Mouse (Mus musculus) MEL (cell line): Measurements from ENCODE around the gene St13. TPM values are rescaled to one million over a fixed set of nuclear protein-coding genes. Genes with fewer than 3 reads are reported as not detected.

Experiments used
- DNase-seq: peaks from one replicate; pipeline ENCODE4 v3.0.0; 2011; ENCODE audit warnings: low read depth, low spot score
- H3K27ac ChIP-seq: 2 replicates; pipeline ENCODE4 v1.5.1; 2012; ENCODE audit warnings: low read depth, mild to moderate bottlenecking, control low read depth, low read length, moderate library complexity; ENCODE audit not compliant: control insufficient read depth
- H3K27me3 ChIP-seq, 2 experiments: fragments of 150-350 bp in 1 of 2; sonication (generic) in 1 of 2; 2 replicates each; pipeline ENCODE4 v1.6.1; 2012; ENCODE audit warnings: low read length in 2 of 2, mild to moderate bottlenecking in 2 of 2, improper control_type of control experiment in 1 of 2, moderate library complexity in 1 of 2; ENCODE audit not compliant: insufficient read depth in 2 of 2, control insufficient read depth in 1 of 2
- H3K36me3 ChIP-seq, 2 experiments: 2 replicates each; pipeline ENCODE4 v1.6.1; 2012 to 2014; ENCODE audit warnings: low read length in 2 of 2, improper control_type of control experiment in 1 of 2, inconsistent platforms in 1 of 2, mild to moderate bottlenecking in 1 of 2; ENCODE audit not compliant: insufficient read depth in 2 of 2, control insufficient read depth in 1 of 2
- H3K4me1 ChIP-seq, 2 experiments: fragments of 150-350 bp in 1 of 2; sonication (generic) in 1 of 2; 2 replicates each; pipeline ENCODE4 v1.6.1; 2012; ENCODE audit warnings: low read length in 2 of 2, improper control_type of control experiment in 1 of 2, mild to moderate bottlenecking in 1 of 2; ENCODE audit not compliant: insufficient read depth in 2 of 2, control insufficient read depth in 1 of 2
- H3K4me3 ChIP-seq, 2 experiments: fragments of 150-350 bp in 1 of 2; sonication (generic) in 1 of 2; 2 replicates each; pipeline ENCODE4 v1.5.1; 2012; ENCODE audit warnings: low read depth in 2 of 2, low read length in 2 of 2, mild to moderate bottlenecking in 2 of 2, moderate library complexity in 2 of 2, control low read depth in 1 of 2, improper control_type of control experiment in 1 of 2; ENCODE audit not compliant: control insufficient read depth in 1 of 2, insufficient read depth in 1 of 2
- H3K79me2 ChIP-seq: 2 replicates; pipeline ENCODE4 v1.6.1; 2012; ENCODE audit warnings: mild to moderate bottlenecking, low read length, moderate library complexity; ENCODE audit not compliant: control insufficient read depth, poor library complexity, insufficient read depth
- H3K9ac ChIP-seq: 2 replicates; pipeline ENCODE4 v1.6.1; 2012; ENCODE audit warnings: low read depth, mild to moderate bottlenecking, control low read depth, low read length, moderate library complexity; ENCODE audit not compliant: control insufficient read depth, poor library complexity, severe bottlenecking
- H3K9me3 ChIP-seq: fragments of 150-350 bp; sonication (generic); replicated peaks from 2 replicates; pipeline ENCODE4 v1.6.1; 2012; ENCODE audit warnings: mild to moderate bottlenecking, low read length, improper control_type of control experiment, moderate library complexity; ENCODE audit not compliant: insufficient read depth
- BHLHE40 ChIP-seq: IDR thresholded peaks from 2 replicates; pipeline ENCODE4 v1.6.1; 2012; ENCODE audit warnings: low read depth, mild to moderate bottlenecking, inconsistent platforms, low read length, improper control_type of control experiment, borderline replicate concordance
- CTCF ChIP-seq, 3 experiments: IDR thresholded peaks in 2 of 3; conservative IDR thresholded peaks in 1 of 3; 2 replicates each; pipeline ENCODE4 v1.5.1; 2011 to 2012; ENCODE audit warnings: low read length in 3 of 3, low read depth in 2 of 3, mild to moderate bottlenecking in 2 of 3, improper control_type of control experiment in 1 of 3, inconsistent platforms in 1 of 3, mixed read lengths in 1 of 3, moderate library complexity in 1 of 3; ENCODE audit not compliant: control insufficient read depth in 1 of 3, insufficient read depth in 1 of 3, poor library complexity in 1 of 3, severe bottlenecking in 1 of 3
- E2F4 ChIP-seq: IDR thresholded peaks from 2 replicates; pipeline ENCODE4 v1.6.1; 2011; ENCODE audit warnings: low read depth, low read length, improper control_type of control experiment, borderline replicate concordance
- ELF1 ChIP-seq: IDR thresholded peaks from 2 replicates; pipeline ENCODE4 v1.6.1; 2014; ENCODE audit warnings: low read depth, mild to moderate bottlenecking, inconsistent platforms, low read length, improper control_type of control experiment, moderate library complexity
- EP300 ChIP-seq, 2 experiments: IDR thresholded peaks; 2 replicates each; pipeline ENCODE4 v1.6.1; 2011; ENCODE audit warnings: improper control_type of control experiment in 2 of 2, low read length in 2 of 2, low read depth in 1 of 2, mild to moderate bottlenecking in 1 of 2
- MEF2A ChIP-seq: IDR thresholded peaks from 2 replicates; pipeline ENCODE4 v1.6.1; 2014; ENCODE audit warnings: low read depth, mild to moderate bottlenecking, inconsistent platforms, low read length, improper control_type of control experiment; ENCODE audit not compliant: poor library complexity, insufficient replicate concordance, severe bottlenecking; ENCODE audit errors: extremely low read depth
- MXI1 ChIP-seq: IDR thresholded peaks from 2 replicates; pipeline ENCODE4 v1.6.1; 2011; ENCODE audit warnings: mild to moderate bottlenecking, low read depth, low read length, improper control_type of control experiment
- MYB ChIP-seq: IDR thresholded peaks from 2 replicates; pipeline ENCODE4 v1.6.1; 2011; ENCODE audit warnings: mild to moderate bottlenecking, low read depth, low read length, improper control_type of control experiment
- MYC ChIP-seq: IDR thresholded peaks from 2 replicates; pipeline ENCODE4 v1.6.1; 2011; ENCODE audit warnings: low read depth, mild to moderate bottlenecking, low read length, improper control_type of control experiment, moderate library complexity
- POLR2A ChIP-seq, 2 experiments: IDR thresholded peaks; 2 replicates each; pipeline ENCODE4 v1.6.1; 2011 to 2012; ENCODE audit warnings: low read length in 2 of 2, mild to moderate bottlenecking in 2 of 2, control low read depth in 1 of 2, improper control_type of control experiment in 1 of 2, low read depth in 1 of 2, moderate library complexity in 1 of 2; ENCODE audit not compliant: control insufficient read depth in 1 of 2, insufficient read depth in 1 of 2, poor library complexity in 1 of 2
- POLR2AphosphoS5 ChIP-seq: IDR thresholded peaks from 2 replicates; pipeline ENCODE4 v1.6.1; 2012; ENCODE audit warnings: low read depth, borderline replicate concordance, mild to moderate bottlenecking, inconsistent platforms, low read length, moderate library complexity, mixed read lengths
- RAD21 ChIP-seq: IDR thresholded peaks from 2 replicates; pipeline ENCODE4 v1.6.1; 2011; ENCODE audit warnings: mild to moderate bottlenecking, low read depth, low read length, improper control_type of control experiment
- USF1 ChIP-seq: IDR thresholded peaks from 2 replicates; pipeline ENCODE4 v1.6.1; 2014; ENCODE audit warnings: low read depth, mild to moderate bottlenecking, inconsistent platforms, low read length, improper control_type of control experiment, moderate library complexity
- USF2 ChIP-seq, 2 experiments: IDR thresholded peaks; 2 replicates each; pipeline ENCODE4 v1.6.1; 2011 to 2012; ENCODE audit warnings: improper control_type of control experiment in 2 of 2, low read length in 2 of 2, borderline replicate concordance in 1 of 2, inconsistent platforms in 1 of 2, low read depth in 1 of 2, mild to moderate bottlenecking in 1 of 2; ENCODE audit not compliant: insufficient read depth in 1 of 2
- ZC3H11A ChIP-seq: IDR thresholded peaks from 2 replicates; pipeline ENCODE4 v1.6.1; 2012; ENCODE audit warnings: low read depth, mild to moderate bottlenecking, inconsistent platforms, low read length, improper control_type of control experiment
- ZMIZ1 ChIP-seq: IDR thresholded peaks from 2 replicates; pipeline ENCODE4 v1.6.1; 2012; ENCODE audit warnings: low read depth, mild to moderate bottlenecking, inconsistent platforms, low read length, improper control_type of control experiment, moderate library complexity
- ZNF384 ChIP-seq: IDR thresholded peaks from 2 replicates; pipeline ENCODE4 v1.6.1; 2012; ENCODE audit warnings: low read depth, mild to moderate bottlenecking, inconsistent platforms, low read length, improper control_type of control experiment
- polyA plus RNA-seq, 2 experiments: library from polyadenylated mRNA; stranded (reverse) in 1 of 2; unstranded in 1 of 2; fragments of >175 nt in 1 of 2; fragments of >200 nt in 1 of 2; gene quantifications; 2 replicates each; pipeline versions ENCODE4 v1.2.1 to v1.2.4; 2012; ENCODE audit warnings: low replicate concordance in 2 of 2, low read depth in 1 of 2; ENCODE audit not compliant: insufficient read length in 2 of 2, insufficient read depth in 1 of 2, missing spikeins in 1 of 2
- total RNA-seq: library from RNA; depleted of rRNA; stranded (reverse); fragments of 300-350 nt; gene quantifications from 2 replicates; pipeline ENCODE4 v1.2.3, GENCODE M21; 2012

St13 gene
- total and polyA plus RNA-seq, 3 experiments, result 191 to 423 TPM; not detected in 1

GRCm38 (mm10) chr15:81329721-81330369 lies 70.0 kb downstream of the St13 start:
- Histone ChIP-seq H3K27ac (no peak overlapping the region), H3K4me1 (0 out of 4 replicates have a peak, but pooled peaks cover 0 to under 1% of the 10 kb centered on the region in 2 experiments), H3K9ac (no peak overlapping the region), H3K36me3 (no peaks in the 10 kb centered on the region; a peak in 2 of 4 replicates), H3K9me3 (no peaks in the 10 kb centered on the region), H3K27me3 (no peaks in the 10 kb centered on the region), H3K79me2 (no peaks in the 10 kb centered on the region), H3K4me3 (no peak overlapping the region)
- no peak for DNase-seq
- TF ChIP-seq MYB, result no peak
- no peak for TF ChIP-seq MXI1
- no peak for TF ChIP-seq POLR2A (IDR thresholded peaks at IDR 0.05; ENCODE audit: control insufficient read depth in 1 of 2, insufficient read depth in 1 of 2, low read depth in 1 of 2, low read length in 2 of 2, poor library complexity in 1 of 2)
- TF ChIP-seq ZMIZ1, result no peak
- no peak for TF ChIP-seq USF2 (IDR thresholded peaks at IDR 0.05; ENCODE audit: borderline replicate concordance in 1 of 2, insufficient read depth in 1 of 2, low read depth in 1 of 2, low read length in 2 of 2)
- no peak for TF ChIP-seq RAD21
- TF ChIP-seq, all 39 proteins: peak for 0

- Histone ChIP-seq H3K27ac (no peak overlapping the region), H3K79me2 (no peaks in the 10 kb centered on the region), H3K36me3 (peaks cover 0 to 3% of the 10 kb centered on the region in 2 experiments; a peak in 2 of 4 replicates), H3K27me3 (no peaks in the 10 kb centered on the region), H3K9ac (no peak overlapping the region), H3K4me3 (no peak overlapping the region), H3K4me1 (no peaks in the 10 kb centered on the region), H3K9me3 (no peaks in the 10 kb centered on the region)
- no peak for DNase-seq
- TF ChIP-seq BHLHE40, result no peak
- no peak for TF ChIP-seq EP300 (IDR thresholded peaks at IDR 0.05; ENCODE audit: low read depth in 1 of 2, low read length in 2 of 2)
- TF ChIP-seq USF1, result no peak
- TF ChIP-seq MXI1, result no peak
- TF ChIP-seq USF2 (IDR thresholded peaks at IDR 0.05; ENCODE audit: borderline replicate concordance in 1 of 2, insufficient read depth in 1 of 2, low read depth in 1 of 2, low read length in 2 of 2), result no peak
- no peak for TF ChIP-seq POLR2AphosphoS5
- TF ChIP-seq ZNF384, result no peak
- no peak for TF ChIP-seq ELF1
- no peak for TF ChIP-seq CTCF (IDR thresholded peaks at IDR 0.05 in 2 of 3, conservative IDR thresholded peaks at IDR 0.05 in 1 of 3; ENCODE audit: control insufficient read depth in 1 of 3, insufficient read depth in 1 of 3, low read depth in 2 of 3, low read length in 3 of 3, poor library complexity in 1 of 3, severe bottlenecking in 1 of 3)
- TF ChIP-seq MYC, result no peak
- no peak for TF ChIP-seq ZC3H11A
- TF ChIP-seq MEF2A, result no peak
- TF ChIP-seq POLR2A (IDR thresholded peaks at IDR 0.05; ENCODE audit: control insufficient read depth in 1 of 2, insufficient read depth in 1 of 2, low read depth in 1 of 2, low read length in 2 of 2, poor library complexity in 1 of 2), result no peak
- no peak for TF ChIP-seq E2F4
These were observed 72.4 kb downstream of the St13 start for GRCm38 (mm10) chr15:81327501-81327900.
